Mouse (Mus musculus) stomach, postnatal 0 days (tissue): ENCODE results near the gene Zfand3. TPM values are rescaled to one million over a fixed set of nuclear protein-coding genes. Genes with fewer than 3 reads are reported as not detected.

Experiments
- ATAC-seq: fragments of 200-750 bp; cut with Nextera tagmentation; 2 replicates; pipeline ENCODE4 v1.8.0; 2017; ENCODE audit not compliant: low FRiP score, low TSS enrichment
- DNase-seq: peaks from one replicate; pipeline ENCODE4 v3.0.0-alpha.2; 2016; ENCODE audit warnings: low spot score
- H3K27ac ChIP-seq: fragments of 300-500 bp; sonication (generic); replicated peaks from 2 replicates; pipeline ENCODE4 v1.5.1; 2014; ENCODE audit warnings: mild to moderate bottlenecking, control low read depth
- H3K27me3 ChIP-seq: fragments of 300-500 bp; sonication (generic); 2 replicates; pipeline ENCODE4 v1.6.1; 2014; ENCODE audit warnings: low read length; ENCODE audit not compliant: control insufficient read depth, insufficient read depth
- H3K36me3 ChIP-seq: fragments of 300-500 bp; sonication (generic); 2 replicates; pipeline ENCODE4 v1.6.1; 2014; ENCODE audit warnings: low read length, mixed read lengths; ENCODE audit not compliant: control insufficient read depth, insufficient read depth
- H3K4me1 ChIP-seq: fragments of 300-500 bp; sonication (generic); replicated peaks from 2 replicates; pipeline ENCODE4 v1.6.1; 2014; ENCODE audit warnings: antibody characterized with exemption; ENCODE audit not compliant: control insufficient read depth, insufficient read depth
- H3K4me2 ChIP-seq: fragments of 300-500 bp; sonication (generic); replicated peaks from 2 replicates; pipeline ENCODE4 v1.6.1; 2014; ENCODE audit warnings: low read depth, mild to moderate bottlenecking, control low read depth, moderate library complexity
- H3K4me3 ChIP-seq: fragments of 300-500 bp; sonication (generic); 2 replicates; pipeline ENCODE4 v1.5.1; 2014; ENCODE audit warnings: low read depth, low read length, control low read depth
- H3K9ac ChIP-seq: fragments of 300-500 bp; sonication (generic); 2 replicates; pipeline ENCODE4 v1.6.1; 2014; ENCODE audit warnings: mild to moderate bottlenecking, low read length, control low read depth, mixed read lengths
- H3K9me3 ChIP-seq: fragments of 300-500 bp; sonication (generic); 2 replicates; pipeline ENCODE4 v1.6.1; 2016; ENCODE audit warnings: low read length; ENCODE audit not compliant: control insufficient read depth
- CTCF ChIP-seq: IDR thresholded peaks from 2 replicates; pipeline ENCODE4 v1.5.1; 2016; ENCODE audit warnings: antibody characterized with exemption, low read depth, mild to moderate bottlenecking, moderate library complexity
- EP300 ChIP-seq: optimal IDR thresholded peaks from 2 replicates; pipeline ENCODE3; 2016; ENCODE audit warnings: antibody characterized with exemption
- WGBS: fragments of 180-500 bp; shearing (Covaris S2); extraction: QIAGEN DNeasy Blood & Tissue Kit; methylation state at CpG from one replicate; pipeline ENCODE4 v1.1.7; 2014; 5-methylcytosine and 5-hydroxymethylcytosine counted together
- polyA plus RNA-seq: library from polyadenylated mRNA; unstranded; fragments of >200 nt; fragmentation: Nextera tagmentation; extraction: Ambion mirVana; gene quantifications from 2 replicates; pipeline ENCODE4 v1.2.1, GENCODE M21; 2015

The Zfand3 gene
- polyA plus RNA-seq, 1 experiment from 2014 or later, result 35.5 TPM

GRCm38 (mm10) chr17:30058594-30058993 lies 54.1 kb downstream of the Zfand3 start:
- no peak for DNase-seq
- no peaks in the 10 kb centered on the region for H3K36me3 ChIP-seq
- 64% methylated on average over 3 of the region's 3 CpGs for WGBS
- no peak overlapping the region for H3K27ac ChIP-seq
- H3K4me3 ChIP-seq, result no peak overlapping the region
- H3K9ac ChIP-seq, result no peak overlapping the region
- no peaks in the 10 kb centered on the region for H3K27me3 ChIP-seq
- no peak for TF ChIP-seq EP300
- no peak for TF ChIP-seq CTCF
- no peak overlapping the region for H3K4me2 ChIP-seq
- no peaks in the 10 kb centered on the region for H3K9me3 ChIP-seq
- ATAC-seq, result no peak
- peaks cover 6% of the 10 kb centered on the region; the same call in 1 of the 2 replicates for H3K4me1 ChIP-seq

- Histone ChIP-seq H3K9me3 (no peaks in the 10 kb centered on the region), H3K4me1 (peaks cover 6% of the 10 kb centered on the region; the same call in 1 of the 2 replicates), H3K4me2 (no peak overlapping the region), H3K27me3 (no peaks in the 10 kb centered on the region), H3K27ac (no peak overlapping the region), H3K9ac (no peak overlapping the region), H3K36me3 (no peaks in the 10 kb centered on the region), H3K4me3 (no peak overlapping the region)
- TF ChIP-seq CTCF (no peak), EP300 (no peak)
- DNase-seq (no peak), ATAC-seq (no peak)
- 70% methylated on average over 5 of the region's 5 CpGs for WGBS
Measured at GRCm38 (mm10) chr17:30059066-30059465, 54.5 kb downstream of the Zfand3 start.

- ATAC-seq, result no peak
- 49% methylated on average over 8 of the region's 8 CpGs for WGBS
- H3K27me3 ChIP-seq, result no peaks in the 10 kb centered on the region
- H3K4me1 ChIP-seq, result peaks cover 6% of the 10 kb centered on the region; the same call in 1 of the 2 replicates
- no peaks in the 10 kb centered on the region for H3K9me3 ChIP-seq
- H3K36me3 ChIP-seq, result no peaks in the 10 kb centered on the region
- H3K4me3 ChIP-seq, result no peak overlapping the region
- DNase-seq, result no peak
- TF ChIP-seq CTCF (no peak), EP300 (no peak)
- H3K9ac ChIP-seq, result no peak overlapping the region
- no peak overlapping the region for H3K27ac ChIP-seq
- H3K4me2 ChIP-seq, result no peak overlapping the region
Measured at GRCm38 (mm10) chr17:30061100-30061837, 56.7 kb downstream of the Zfand3 start.

- Histone ChIP-seq H3K9ac (no peak overlapping the region), H3K4me1 (peaks cover 4% of the 10 kb centered on the region; the same call in 1 of the 2 replicates), H3K36me3 (no peaks in the 10 kb centered on the region), H3K9me3 (no peaks in the 10 kb centered on the region), H3K4me2 (no peak overlapping the region), H3K27ac (no peak overlapping the region), H3K27me3 (no peaks in the 10 kb centered on the region), H3K4me3 (no peak overlapping the region)
- 28% methylated on average over 3 of the region's 3 CpGs for WGBS
- DNase-seq, result no peak
- ATAC-seq, result peak; percentile 47; the same call in 1 of the 2 replicates
- no peak for TF ChIP-seq CTCF
- no peak for TF ChIP-seq EP300
Measured at GRCm38 (mm10) chr17:30063849-30064248, 59.3 kb downstream of the Zfand3 start.

- no peaks in the 10 kb centered on the region for H3K27me3 ChIP-seq
- peaks cover 2% of the 10 kb centered on the region; the same call in 1 of the 2 replicates for H3K4me1 ChIP-seq
- H3K4me3 ChIP-seq, result no peak overlapping the region
- whole genome bisulfite sequencing, result 68% methylated on average over 4 of the region's 4 CpGs
- H3K9me3 ChIP-seq, result no peaks in the 10 kb centered on the region
- no peak overlapping the region for H3K4me2 ChIP-seq
- DNase-seq, result no peak
- no peak overlapping the region for H3K27ac ChIP-seq
- ATAC-seq, result no peak
- no peak overlapping the region for H3K9ac ChIP-seq
- H3K36me3 ChIP-seq, result no peaks in the 10 kb centered on the region
- TF ChIP-seq EP300, result no peak
- TF ChIP-seq CTCF, result no peak
Measured at GRCm38 (mm10) chr17:30064746-30065145, 60.2 kb downstream of the Zfand3 start.

- Histone ChIP-seq H3K9me3 (no peaks in the 10 kb centered on the region), H3K4me1 (no peaks in the 10 kb centered on the region), H3K27ac (no peak overlapping the region), H3K9ac (no peak overlapping the region), H3K27me3 (no peaks in the 10 kb centered on the region), H3K4me2 (no peak overlapping the region), H3K36me3 (no peaks in the 10 kb centered on the region), H3K4me3 (no peak overlapping the region)
- WGBS, result 84% methylated on average over 3 of the region's 3 CpGs
- no peak for DNase-seq
- ATAC-seq, result no peak
- TF ChIP-seq EP300 (no peak), CTCF (no peak)
Measured at GRCm38 (mm10) chr17:30069776-30070175, 65.2 kb downstream of the Zfand3 start.
